Mouse (Mus musculus) lung, embryonic 15.5 days (tissue): ENCODE measurements at regions not wholly inside any gene's neighbourhood (a gene's known extent, or its start where the extent isn't known, plus 50 kb on each side); places are given as distances from the start of the nearest gene placed in this dataset.

ENCODE experiments used
- ATAC-seq: fragments of 200-750 bp; cut with Nextera tagmentation; 2 replicates; pipeline ENCODE4 v1.8.0; 2017; ENCODE audit warnings: moderate number of reproducible peaks, borderline replicate concordance; ENCODE audit not compliant: low FRiP score, low TSS enrichment; ENCODE audit errors: extremely low read depth
- H3K27ac ChIP-seq: fragments of 300-500 bp; sonication (generic); 2 replicates; pipeline ENCODE4 v1.5.1; 2015; ENCODE audit warnings: moderate library complexity, mild to moderate bottlenecking, inconsistent platforms
- H3K27me3 ChIP-seq: fragments of 300-500 bp; sonication (generic); 2 replicates; pipeline ENCODE4 v1.6.1; 2015; ENCODE audit warnings: inconsistent platforms
- H3K36me3 ChIP-seq: fragments of 300-500 bp; sonication (generic); 2 replicates; pipeline ENCODE4 v1.6.1; 2015; ENCODE audit warnings: inconsistent platforms
- H3K4me1 ChIP-seq: fragments of 300-500 bp; sonication (generic); 2 replicates; pipeline ENCODE4 v1.6.1; 2015; ENCODE audit warnings: inconsistent platforms
- H3K4me2 ChIP-seq: fragments of 300-500 bp; sonication (generic); 2 replicates; pipeline ENCODE4 v1.6.1; 2015; ENCODE audit warnings: inconsistent platforms, mild to moderate bottlenecking, moderate library complexity
- H3K4me3 ChIP-seq: fragments of 300-500 bp; sonication (generic); 2 replicates; pipeline ENCODE4 v1.5.1; 2015; ENCODE audit warnings: mild to moderate bottlenecking, inconsistent platforms
- H3K9ac ChIP-seq: fragments of 300-500 bp; sonication (generic); 2 replicates; pipeline ENCODE4 v1.6.1; 2015; ENCODE audit warnings: inconsistent platforms
- H3K9me3 ChIP-seq: fragments of 300-500 bp; sonication (generic); 2 replicates; pipeline ENCODE4 v1.6.1; 2016; ENCODE audit warnings: inconsistent platforms
- WGBS: fragments of 180-500 bp; shearing (Covaris S2); methylation state at CpG from one replicate; pipeline ENCODE4 v1.1.7; 2015; 5-methylcytosine and 5-hydroxymethylcytosine counted together

DNA sequence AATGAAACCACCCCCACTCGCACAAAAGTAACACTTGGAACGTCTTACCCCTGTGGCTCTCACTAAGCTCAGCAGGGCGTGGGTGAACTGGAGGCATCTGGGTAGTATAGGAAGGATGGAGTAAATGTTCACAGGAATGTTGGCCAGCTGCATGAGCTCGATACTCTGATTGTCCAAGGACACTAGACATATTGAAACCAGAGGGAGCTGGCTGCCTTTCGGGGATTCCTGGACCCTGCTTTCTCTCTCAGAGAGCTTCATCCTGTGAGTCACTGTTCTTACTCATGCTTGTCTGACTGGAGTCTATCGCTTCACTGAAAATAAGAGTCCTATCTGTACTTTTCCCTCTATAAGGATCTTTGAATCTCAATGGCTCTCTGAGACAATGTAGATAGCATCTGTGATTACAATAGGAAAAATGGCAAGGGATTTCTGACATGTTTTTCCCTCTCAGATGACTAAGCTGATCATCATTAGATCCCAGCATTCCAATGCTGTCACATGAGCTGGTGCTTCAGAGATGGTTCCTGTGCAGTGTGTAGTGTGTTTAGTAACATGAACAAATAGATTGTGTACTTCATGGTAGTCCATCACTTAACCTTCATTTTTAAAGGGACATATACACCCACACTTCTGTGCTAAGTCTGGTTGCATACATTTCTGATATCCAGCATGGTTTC is 485.2 kb upstream of the Fam92a start:
- WGBS = 77% methylated on average over 6 of the region's 6 CpGs
- Histone ChIP-seq H3K9ac (no peak overlapping the region), H3K4me2 (no peak overlapping the region), H3K27ac (no peak overlapping the region), H3K4me1 (peaks cover 10% of the 10 kb centered on the region), H3K9me3 (no peaks in the 10 kb centered on the region), H3K36me3 (no peaks in the 10 kb centered on the region), H3K4me3 (no peak overlapping the region), H3K27me3 (no peaks in the 10 kb centered on the region)
- ATAC-seq = no peak

DNA sequence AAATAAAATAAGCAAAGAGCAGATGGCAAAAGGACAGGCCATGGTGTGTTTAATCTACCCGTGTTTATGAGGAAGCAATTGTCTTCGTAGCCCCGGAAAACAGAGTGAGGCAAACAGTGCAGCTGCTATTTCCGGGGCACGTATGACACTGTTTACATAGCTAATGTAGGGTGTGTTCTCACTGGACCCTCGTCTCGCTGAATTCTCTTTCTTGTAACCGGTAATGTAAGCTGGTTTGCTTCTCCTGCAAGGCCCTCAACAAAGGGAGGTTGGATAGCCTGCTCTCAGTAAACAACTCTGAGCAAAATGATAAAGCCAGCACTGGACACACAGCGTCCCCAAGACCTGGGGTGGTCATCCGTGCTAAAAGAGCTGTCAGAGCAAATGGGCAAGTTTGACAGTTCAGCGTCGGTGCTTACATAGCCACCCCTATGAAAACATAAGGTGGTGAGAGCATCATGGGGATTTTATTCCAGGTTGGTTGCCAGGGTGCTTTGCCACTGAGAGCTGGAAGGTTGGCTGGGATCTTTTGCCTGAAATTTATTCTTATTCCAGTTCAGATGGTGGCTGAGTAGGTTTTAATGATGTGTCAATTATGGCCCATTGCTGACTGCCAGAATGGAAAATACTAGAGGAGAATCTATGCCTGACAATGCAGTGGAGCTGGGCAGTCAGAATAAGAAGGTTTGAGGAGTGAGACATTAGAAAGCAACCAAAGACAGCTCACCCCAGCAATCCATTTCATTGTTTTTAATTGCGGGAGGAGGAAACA is 483.8 kb upstream of the Fam92a start:
- H3K36me3 ChIP-seq = no peaks in the 10 kb centered on the region
- H3K4me3 ChIP-seq = peak overlapping the region; percentile 17; the same call in 1 of the 2 replicates
- no peaks in the 10 kb centered on the region for H3K27me3 ChIP-seq
- peak; percentile 19; the same call in 1 of the 2 replicates for ATAC-seq
- H3K4me1 ChIP-seq = peaks cover 10% of the 10 kb centered on the region
- no peak overlapping the region for H3K9ac ChIP-seq
- H3K9me3 ChIP-seq = no peaks in the 10 kb centered on the region
- WGBS = 13% methylated on average over 13 of the region's 13 CpGs
- 0 out of 2 replicates have a peak overlapping the region, but pooled peaks have one; percentile 9 for H3K27ac ChIP-seq
- peak overlapping the region; percentile 43 for H3K4me2 ChIP-seq

DNA sequence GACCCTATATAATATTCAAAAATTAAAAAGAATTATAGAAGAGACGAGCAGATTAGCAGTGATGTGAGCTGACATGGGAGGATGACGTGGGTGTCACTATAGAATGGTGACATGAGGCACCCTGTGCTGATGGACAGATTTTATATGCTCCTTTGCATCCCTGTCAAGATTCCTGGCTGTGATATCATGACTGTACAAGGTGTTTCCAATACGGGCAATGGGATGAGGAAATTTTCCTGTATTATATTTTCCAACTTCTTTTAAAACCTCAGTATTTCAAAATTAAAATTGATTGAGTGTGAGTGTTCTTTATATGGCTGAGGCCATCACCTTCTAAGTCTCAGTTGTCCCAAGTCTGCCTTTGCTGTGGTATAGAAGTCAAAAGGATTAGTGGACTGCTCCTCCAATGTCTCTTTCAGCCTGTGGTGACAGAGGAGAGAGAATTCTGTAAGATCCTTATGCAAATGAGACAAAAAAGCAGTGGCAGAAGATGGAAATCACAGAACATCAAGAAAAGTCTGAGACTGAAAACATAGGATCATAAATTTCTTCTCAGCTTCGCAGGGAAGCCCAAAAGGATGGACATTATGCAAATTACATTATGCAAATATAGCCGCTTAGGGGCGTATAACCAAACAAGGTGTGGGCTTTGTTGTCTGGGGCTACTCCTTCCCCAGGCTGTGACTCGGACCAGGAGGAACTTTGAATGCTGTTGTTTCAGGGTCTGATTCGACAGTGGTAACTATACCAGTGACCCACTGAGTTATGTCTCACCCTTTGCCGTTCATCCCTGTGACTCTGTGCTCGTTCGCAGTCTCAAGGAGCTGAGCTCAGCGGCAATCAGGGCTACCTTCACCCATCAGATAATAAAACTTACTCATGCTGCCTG is 483.0 kb upstream of the Fam92a start:
- peak overlapping the region; percentile 17; the same call in 1 of the 2 replicates for H3K4me3 ChIP-seq
- WGBS = 32% methylated on average over 12 of the region's 12 CpGs
- no peaks in the 10 kb centered on the region for H3K36me3 ChIP-seq
- no peak overlapping the region for H3K9ac ChIP-seq
- ATAC-seq = peak; percentile 39; the same call in 1 of the 2 replicates
- no peaks in the 10 kb centered on the region for H3K27me3 ChIP-seq
- H3K4me2 ChIP-seq = peak overlapping the region; percentile 43
- peaks cover 10% of the 10 kb centered on the region for H3K4me1 ChIP-seq
- H3K27ac ChIP-seq = no peak overlapping the region
- H3K9me3 ChIP-seq = no peaks in the 10 kb centered on the region

DNA sequence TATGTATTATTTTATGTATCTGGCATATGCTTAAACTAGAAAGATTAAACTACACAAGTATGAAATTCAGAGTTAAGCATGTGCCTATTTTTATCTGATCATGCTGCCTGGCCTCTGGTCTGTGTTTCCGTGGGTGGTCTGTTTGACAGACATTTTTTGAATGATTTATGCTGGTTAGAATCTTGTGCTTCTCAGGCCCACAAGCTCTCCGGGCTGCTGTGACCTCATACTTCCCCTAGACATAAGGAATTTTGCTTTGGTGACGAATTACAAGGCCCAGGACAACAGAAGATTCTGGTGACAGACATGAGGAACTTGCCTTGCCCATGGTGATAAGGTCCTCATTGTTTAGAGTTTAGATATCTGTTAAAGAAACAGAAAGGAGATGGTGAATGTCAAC is 475.9 kb upstream of the Fam92a start:
- H3K4me3 ChIP-seq = no peak overlapping the region
- H3K4me1 ChIP-seq = peaks cover under 1% of the 10 kb centered on the region; the same call in 1 of the 2 replicates
- no peaks in the 10 kb centered on the region for H3K27me3 ChIP-seq
- no peaks in the 10 kb centered on the region for H3K9me3 ChIP-seq
- no peak overlapping the region for H3K4me2 ChIP-seq
- H3K36me3 ChIP-seq = no peaks in the 10 kb centered on the region
- ATAC-seq = no peak
- H3K27ac ChIP-seq = no peak overlapping the region
- H3K9ac ChIP-seq = no peak overlapping the region
- 19% methylated on average over 3 of the region's 3 CpGs for WGBS

DNA sequence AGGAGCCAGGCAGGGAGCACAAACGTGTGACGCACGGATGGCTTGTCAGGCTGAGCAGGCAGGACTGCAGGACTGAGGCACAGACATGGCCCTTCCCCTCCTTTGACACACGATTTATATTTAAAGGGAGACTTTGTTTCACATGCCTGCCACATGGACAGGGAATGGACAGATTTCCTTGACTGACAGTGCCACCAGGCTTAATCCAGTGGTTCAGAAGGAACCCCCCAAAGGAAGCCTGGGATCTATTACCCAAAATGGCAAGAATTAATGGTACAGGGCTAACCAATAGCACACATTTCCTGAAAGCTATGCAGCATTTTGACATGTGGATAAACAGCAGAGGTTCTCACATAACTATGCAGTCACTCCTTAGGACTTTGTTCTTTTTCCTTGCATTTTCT is 470.7 kb upstream of the Fam92a start:
- Histone ChIP-seq H3K27ac (0 out of 2 replicates have a peak overlapping the region, but pooled peaks have one; percentile 37), H3K4me2 (no peak overlapping the region), H3K4me1 (peaks cover 5% of the 10 kb centered on the region; the same call in 1 of the 2 replicates), H3K36me3 (no peaks in the 10 kb centered on the region), H3K27me3 (no peaks in the 10 kb centered on the region), H3K4me3 (no peak overlapping the region), H3K9me3 (no peaks in the 10 kb centered on the region), H3K9ac (no peak overlapping the region)
- ATAC-seq = no peak; the same call in 1 of the 2 replicates
- WGBS = 28% methylated on average over 4 of the region's 4 CpGs

DNA sequence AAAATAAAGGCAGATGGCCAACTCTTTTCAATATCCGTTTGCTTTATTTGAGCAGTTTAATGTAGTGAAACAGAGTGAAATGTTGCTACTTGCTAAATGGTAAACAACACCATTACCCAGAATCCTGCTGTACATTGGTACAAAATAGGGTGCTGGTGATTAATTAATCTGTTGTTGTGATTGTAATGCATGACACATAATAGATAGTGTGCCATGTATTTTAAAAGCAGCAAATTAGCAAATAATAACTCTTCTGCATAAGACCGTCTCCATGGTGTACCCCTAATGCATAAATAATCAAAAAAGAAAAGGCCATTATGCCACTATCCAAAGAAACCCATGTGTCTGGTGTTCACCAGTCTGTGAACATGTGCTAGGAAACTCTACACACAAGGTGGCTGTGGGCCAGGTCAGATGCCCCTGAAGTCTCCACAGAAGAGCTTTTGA is 457.6 kb upstream of the Fam92a start:
- H3K9me3 ChIP-seq = no peaks in the 10 kb centered on the region
- no peak overlapping the region for H3K9ac ChIP-seq
- H3K36me3 ChIP-seq = no peaks in the 10 kb centered on the region
- no peak overlapping the region for H3K27ac ChIP-seq
- no peak overlapping the region for H3K4me3 ChIP-seq
- no peaks in the 10 kb centered on the region for H3K4me1 ChIP-seq
- no peak overlapping the region for H3K4me2 ChIP-seq
- no peak for ATAC-seq
- 40% methylated on average over 2 of the region's 2 CpGs for WGBS
- H3K27me3 ChIP-seq = no peaks in the 10 kb centered on the region

DNA sequence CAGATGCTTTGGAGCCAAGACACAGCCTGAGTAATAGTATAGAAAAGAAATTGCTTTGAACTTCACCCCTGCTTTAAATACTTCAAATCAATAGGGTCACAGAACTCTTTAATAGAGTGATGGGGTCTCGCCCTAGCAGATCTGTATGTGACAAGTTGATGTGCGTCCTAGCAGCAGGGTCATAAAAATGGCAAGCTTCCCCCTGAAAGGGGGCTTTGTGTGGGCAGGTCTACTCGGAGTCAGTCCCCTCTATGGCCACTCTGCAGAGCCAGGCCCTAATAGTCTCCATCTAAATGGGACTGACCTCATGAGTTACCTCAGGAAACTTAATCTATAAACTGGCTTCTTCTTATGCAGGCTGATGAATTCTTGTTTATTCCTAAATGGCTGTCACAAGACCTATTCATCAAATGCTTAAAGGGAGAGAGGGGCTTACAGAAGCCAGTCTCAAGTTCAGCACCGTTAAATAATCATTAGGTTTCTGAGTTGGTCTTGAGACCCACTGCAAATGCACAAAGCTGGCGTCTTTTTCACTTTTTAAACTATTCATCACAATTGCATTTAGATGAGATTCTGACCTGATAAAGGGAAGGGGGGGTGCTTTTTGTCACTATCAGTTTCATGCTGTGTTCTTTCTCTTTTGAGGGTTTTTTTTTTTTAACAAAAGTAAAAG is 457.0 kb upstream of the Fam92a start:
- Histone ChIP-seq H3K4me3 (no peak overlapping the region), H3K27ac (no peak overlapping the region), H3K4me2 (no peak overlapping the region), H3K9me3 (no peaks in the 10 kb centered on the region), H3K27me3 (no peaks in the 10 kb centered on the region), H3K36me3 (no peaks in the 10 kb centered on the region), H3K4me1 (no peaks in the 10 kb centered on the region), H3K9ac (no peak overlapping the region)
- 41% methylated on average over 5 of the region's 5 CpGs for WGBS
- no peak for ATAC-seq

DNA sequence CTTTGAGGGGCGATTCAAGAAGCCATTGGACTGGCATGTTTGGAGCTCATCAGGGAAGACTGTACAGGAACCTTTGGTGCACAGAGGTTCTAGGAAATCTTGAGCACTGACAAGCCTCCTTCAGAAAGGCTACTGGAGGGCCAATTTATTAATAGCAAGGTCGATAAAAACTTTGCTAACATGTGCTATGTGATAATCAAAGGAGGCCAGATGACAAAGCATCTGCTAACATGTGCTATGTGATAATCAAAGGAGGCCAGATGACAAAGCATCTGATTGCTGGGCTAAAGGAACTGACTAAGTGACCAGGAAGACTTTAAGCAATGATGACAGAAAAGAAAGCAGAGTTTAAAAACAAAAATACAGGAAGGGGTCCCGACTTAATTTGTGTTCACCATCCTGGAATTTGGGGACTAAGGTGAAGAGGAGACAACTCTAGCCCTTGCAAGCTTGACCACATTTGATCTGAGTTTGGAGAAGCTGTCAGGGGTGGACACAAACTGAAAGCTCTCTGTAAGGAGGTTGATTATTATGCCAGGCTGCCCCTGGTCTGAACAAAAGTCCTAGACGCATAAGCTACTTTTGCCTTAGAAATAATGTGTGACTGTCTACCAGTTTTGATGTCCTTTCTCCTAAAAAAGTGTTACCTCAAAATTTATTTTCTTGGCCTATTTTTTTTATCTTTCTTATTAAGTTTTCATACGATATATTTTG is 455.5 kb upstream of the Fam92a start:
- WGBS = 70% methylated on average over 5 of the region's 5 CpGs
- H3K4me3 ChIP-seq = no peak overlapping the region
- H3K9ac ChIP-seq = no peak overlapping the region
- H3K27me3 ChIP-seq = no peaks in the 10 kb centered on the region
- no peaks in the 10 kb centered on the region for H3K36me3 ChIP-seq
- no peaks in the 10 kb centered on the region for H3K4me1 ChIP-seq
- ATAC-seq = no peak
- no peak overlapping the region for H3K4me2 ChIP-seq
- H3K9me3 ChIP-seq = no peaks in the 10 kb centered on the region
- no peak overlapping the region for H3K27ac ChIP-seq

DNA sequence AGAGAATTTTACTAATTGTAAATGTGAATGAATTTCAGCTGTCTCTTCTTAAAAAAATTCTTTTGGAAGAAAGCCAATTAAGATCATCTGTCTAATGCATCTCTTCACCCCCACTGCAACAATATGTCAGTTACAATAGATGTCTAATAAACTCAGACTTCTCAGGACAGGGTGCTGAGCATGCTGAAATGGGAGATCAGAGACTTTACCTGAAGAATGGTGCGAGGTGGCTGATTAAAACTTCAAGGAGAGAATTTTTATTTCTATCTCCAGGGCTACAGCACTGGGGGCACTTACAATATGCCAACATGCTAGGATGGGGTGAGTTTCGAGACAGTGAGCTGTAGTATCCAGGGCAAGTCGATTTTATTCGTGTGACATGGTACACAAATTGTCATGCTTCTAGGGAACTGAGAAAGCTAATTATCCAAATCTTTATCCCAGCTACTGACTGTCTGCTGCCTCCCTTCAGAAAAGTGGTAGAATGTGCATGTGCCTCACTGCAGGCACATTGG is 449.0 kb upstream of the Fam92a start:
- Histone ChIP-seq H3K4me1 (no peaks in the 10 kb centered on the region), H3K27ac (no peak overlapping the region), H3K9me3 (no peaks in the 10 kb centered on the region), H3K4me3 (no peak overlapping the region), H3K36me3 (no peaks in the 10 kb centered on the region), H3K27me3 (no peaks in the 10 kb centered on the region), H3K4me2 (no peak overlapping the region), H3K9ac (no peak overlapping the region)
- ATAC-seq = no peak
- WGBS = 82% methylated on average over 4 of the region's 4 CpGs

DNA sequence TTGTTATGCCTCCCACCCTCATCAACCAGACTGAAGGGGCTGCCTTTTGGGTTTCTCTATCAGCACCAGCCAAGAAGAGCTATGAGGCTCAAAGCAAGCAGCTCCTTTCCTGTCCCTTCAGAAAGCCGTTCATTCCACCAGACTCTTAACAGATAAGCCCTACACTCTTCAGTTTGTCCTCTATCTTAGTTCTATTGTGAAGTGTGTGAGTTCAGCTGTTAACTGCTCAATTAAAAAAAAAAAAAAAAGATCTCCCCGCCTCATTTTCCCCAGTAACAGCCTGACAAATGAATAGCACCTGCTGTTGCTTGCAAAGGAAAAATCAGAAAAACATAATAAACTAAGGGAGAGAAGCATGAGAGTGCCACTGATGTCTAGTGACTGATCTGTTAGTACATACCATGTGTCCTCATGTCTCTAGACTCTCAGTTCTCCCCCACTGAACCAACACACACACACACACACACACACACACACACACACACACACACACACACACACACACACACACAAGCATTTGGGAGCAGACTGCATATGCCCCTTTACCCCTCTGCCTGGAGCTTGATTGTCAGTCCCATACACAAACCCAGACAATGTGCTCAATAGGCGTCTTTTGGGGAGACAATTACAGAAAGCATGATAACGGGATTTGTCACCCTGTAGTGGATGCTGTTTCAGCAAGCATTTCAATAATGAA is 448.4 kb upstream of the Fam92a start:
- Histone ChIP-seq H3K4me1 (no peaks in the 10 kb centered on the region), H3K4me2 (no peak overlapping the region), H3K9ac (no peak overlapping the region), H3K9me3 (no peaks in the 10 kb centered on the region), H3K27ac (no peak overlapping the region), H3K27me3 (no peaks in the 10 kb centered on the region), H3K36me3 (no peaks in the 10 kb centered on the region), H3K4me3 (no peak overlapping the region)
- ATAC-seq = no peak
- WGBS = 47% methylated on average over 4 of the region's 4 CpGs
